Comparison of ENCODE assay signal across 8 mouse cellular contexts in the genomic region with DNA sequence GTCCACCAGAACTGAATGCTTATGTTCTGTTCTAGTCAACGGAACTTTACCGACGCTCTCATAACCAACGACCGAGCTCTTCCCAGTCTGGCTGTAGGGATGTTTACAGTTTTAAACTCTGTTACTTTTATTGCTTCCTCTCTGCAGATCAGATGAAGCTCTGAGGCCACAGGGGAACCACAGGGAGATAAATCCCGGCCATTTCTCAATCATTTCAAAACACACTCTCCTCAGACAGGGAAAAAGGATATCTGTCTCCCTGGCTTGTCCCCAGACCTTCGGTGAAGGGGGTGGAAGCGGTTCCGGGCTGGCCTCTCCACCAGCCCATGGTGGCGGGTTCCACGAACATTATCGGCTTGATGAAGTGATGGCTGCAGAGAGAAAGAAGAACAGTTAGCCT. TPM values are rescaled to one million over a fixed set of nuclear protein-coding genes. Genes with fewer than 3 reads are reported as not detected.
DNase-seq lines count a peak whose midpoint lies in the region; ATAC-seq and TF ChIP-seq lines count a peak whose summit lies in the region.

No protein-coding gene starts in this region.

- peak overlapping the region; percentile 92 for H3K27ac ChIP-seq in cerebellum, adult 2 months (ENCODE audit: insufficient read depth, low read length)
- H3K27ac ChIP-seq in midbrain, embryonic 10.5 days (replicated peaks): 0 out of 2 replicates have a peak overlapping the region, but pooled peaks have one; percentile 28
- no peak overlapping the region; the same call in 1 of the 2 replicates for H3K27ac ChIP-seq in midbrain, embryonic 15.5 days
- peak overlapping the region; percentile 20; the same call in 1 of the 2 replicates for H3K27ac ChIP-seq in liver, adult 2 months (replicated peaks; ENCODE audit: insufficient read depth, low read depth, low read length)
- H3K27ac ChIP-seq in stomach, embryonic 15.5 days: peak overlapping the region; percentile 55

- no peak for TF ChIP-seq POLR2A in cerebellum, adult 2 months (IDR thresholded peaks at IDR 0.05; ENCODE audit: borderline replicate concordance, insufficient read depth, low read length)
- TF ChIP-seq POLR2A in liver, adult 2 months (IDR thresholded peaks at IDR 0.05; ENCODE audit: extremely low read depth, insufficient read depth, low read length): no peak

- no peak overlapping the region for H3K4me2 ChIP-seq in midbrain, embryonic 15.5 days
- peak overlapping the region; percentile 8; the same call in 1 of the 2 replicates for H3K4me2 ChIP-seq in stomach, embryonic 15.5 days

- TF ChIP-seq CTCF in cerebellum, adult 2 months (IDR thresholded peaks at IDR 0.05; ENCODE audit: borderline replicate concordance, insufficient read depth, low read depth, low read length): no peak
- TF ChIP-seq CTCF in liver, adult 2 months (IDR thresholded peaks at IDR 0.05; ENCODE audit: low read depth, low read length): no peak

- 40% methylated on average over 12 of the region's 12 CpGs for WGBS in cerebellum, adult 2 months
- WGBS in midbrain, embryonic 10.5 days: 83% methylated on average over 12 of the region's 12 CpGs
- WGBS in midbrain, embryonic 15.5 days: 85% methylated on average over 12 of the region's 12 CpGs
- WGBS in liver, adult 2 months: 68% methylated on average over 12 of the region's 12 CpGs
- WGBS in stomach, embryonic 15.5 days: 34% methylated on average over 12 of the region's 12 CpGs

- peaks cover 52% of the 10 kb centered on the region for H3K4me1 ChIP-seq in cerebellum, adult 2 months (ENCODE audit: control insufficient read depth, insufficient read depth, low read length)
- H3K4me1 ChIP-seq in midbrain, embryonic 10.5 days: peaks cover 15% of the 10 kb centered on the region
- H3K4me1 ChIP-seq in midbrain, embryonic 15.5 days: 0 out of 2 replicates have a peak, but pooled peaks cover 3% of the 10 kb centered on the region
- H3K4me1 ChIP-seq in liver, adult 2 months (ENCODE audit: control insufficient read depth, insufficient read depth, low read length): peaks cover 10% of the 10 kb centered on the region
- peaks cover 25% of the 10 kb centered on the region for H3K4me1 ChIP-seq in stomach, embryonic 15.5 days

- no peaks in the 10 kb centered on the region for H3K27me3 ChIP-seq in cerebellum, adult 2 months (ENCODE audit: control insufficient read depth, insufficient read depth, low read length)
- no peaks in the 10 kb centered on the region for H3K27me3 ChIP-seq in midbrain, embryonic 10.5 days (ENCODE audit: low read depth, poor library complexity, severe bottlenecking)
- no peaks in the 10 kb centered on the region for H3K27me3 ChIP-seq in midbrain, embryonic 15.5 days (replicated peaks)
- H3K27me3 ChIP-seq in liver, adult 2 months (ENCODE audit: control insufficient read depth, insufficient read depth, low read length): no peaks in the 10 kb centered on the region
- no peaks in the 10 kb centered on the region for H3K27me3 ChIP-seq in stomach, embryonic 15.5 days (replicated peaks)

- no peak overlapping the region for H3K4me3 ChIP-seq in cerebellum, adult 2 months (replicated peaks; ENCODE audit: insufficient read depth, low read depth, low read length)
- no peak overlapping the region for H3K4me3 ChIP-seq in midbrain, embryonic 10.5 days
- H3K4me3 ChIP-seq in midbrain, embryonic 15.5 days: no peak overlapping the region
- H3K4me3 ChIP-seq in liver, adult 2 months (ENCODE audit: insufficient read depth, low read depth, low read length): no peak overlapping the region
- no peak overlapping the region for H3K4me3 ChIP-seq in stomach, embryonic 15.5 days (replicated peaks)

- H3K79me2 ChIP-seq in liver, adult 2 months (ENCODE audit: control insufficient read depth, insufficient read depth, low read length): peaks cover 6% of the 10 kb centered on the region; the same call in 1 of the 2 replicates

- no peak for DNase-seq in cerebellum, adult 2 months
- DNase-seq in cerebellum, postnatal 14 days: no peak
- no peak for DNase-seq in midbrain, embryonic 10.5 days (ENCODE audit: low spot score)
- DNase-seq in liver, adult 2 months (ENCODE audit: extremely low read depth, low read depth, low spot score): no peak
- DNase-seq in layer of hippocampus, postnatal 36 days: no peak

- H3K9me3 ChIP-seq in midbrain, embryonic 10.5 days (replicated peaks): no peaks in the 10 kb centered on the region
- H3K9me3 ChIP-seq in midbrain, embryonic 15.5 days: no peaks in the 10 kb centered on the region
- H3K9me3 ChIP-seq in stomach, embryonic 15.5 days: no peaks in the 10 kb centered on the region

- no peak overlapping the region for H3K9ac ChIP-seq in midbrain, embryonic 15.5 days
- H3K9ac ChIP-seq in liver, adult 2 months (ENCODE audit: low read depth, low read length): no peak overlapping the region
- no peak overlapping the region for H3K9ac ChIP-seq in stomach, embryonic 15.5 days

- no peak for ATAC-seq in midbrain, embryonic 15.5 days (replicated peaks)
- ATAC-seq in stomach, embryonic 15.5 days (ENCODE audit: insufficient read depth, low FRiP score, low read depth): no peak
- no peak for ATAC-seq in erythroblast, adult 5-6 weeks (replicated peaks; ENCODE audit: low FRiP score, poor library complexity, severe bottlenecking)

- H3K36me3 ChIP-seq in midbrain, embryonic 10.5 days: 0 out of 2 replicates have a peak, but pooled peaks cover 5% of the 10 kb centered on the region
- H3K36me3 ChIP-seq in midbrain, embryonic 15.5 days (replicated peaks): 0 out of 2 replicates have a peak, but pooled peaks cover 2% of the 10 kb centered on the region
- no peaks in the 10 kb centered on the region for H3K36me3 ChIP-seq in liver, adult 2 months (ENCODE audit: control insufficient read depth, insufficient read depth, low read length)
- H3K36me3 ChIP-seq in stomach, embryonic 15.5 days: no peaks in the 10 kb centered on the region

RNA-seq across cellular contexts. Expression of a gene that starts 59.3 kb away (rescaled TPM):
- 21.7 and 24.8 TPM in 2 replicates for polyA plus RNA-seq in cerebellum, adult 2 months (2012; rRNA removed)
- polyA plus RNA-seq in midbrain, embryonic 10.5 days (2016; fragmentation: Nextera tagmentation; extraction: Ambion mirVana): 8.4 and 9.3 TPM in 2 replicates
- 15.6 and 15.7 TPM in 2 replicates for polyA plus RNA-seq in midbrain, embryonic 15.5 days (2015; fragmentation: Nextera tagmentation; extraction: Ambion mirVana)
- total RNA-seq in liver, adult 2 months (2014; rRNA removed): 3.0 and 5.4 TPM in 2 replicates
- polyA plus RNA-seq in liver, adult 2 months (2012; rRNA removed): 8.7 and 12.9 TPM in 2 replicates
- polyA plus RNA-seq in stomach, embryonic 15.5 days (2015; fragmentation: Nextera tagmentation; extraction: Ambion mirVana): 22.6 TPM in 2 replicates
- total RNA-seq in erythroblast, adult 5-6 weeks (2015; ENCODE audit: low replicate concordance): 1.5 and 2.1 TPM in 2 replicates
- 3.6 and 11.8 TPM in 2 replicates for total RNA-seq in erythroblast, adult 5-6 weeks (2017; ENCODE audit: low replicate concordance)
- 10 to 100 TPM; 18.3 to 22.2 TPM for total RNA-seq in layer of hippocampus, postnatal 36 days (2021)
